Mouse (Mus musculus) hindbrain, embryonic 10.5 days (tissue): ENCODE data around the gene Htr7. TPM values are rescaled to one million over a fixed set of nuclear protein-coding genes. Genes with fewer than 3 reads are reported as not detected.
A peak's percentile ranks its signal among the peaks of the same experiment; 100 is the strongest.

Experiments
- DNase-seq: peaks from one replicate; pipeline ENCODE4 v3.0.0-alpha.2; 2017; ENCODE audit warnings: low spot score
- H3K27ac ChIP-seq: fragments of 300-500 bp; sonication (generic); 2 replicates; pipeline ENCODE4 v1.5.1; 2016; ENCODE audit warnings: mild to moderate bottlenecking, moderate library complexity
- H3K27me3 ChIP-seq: fragments of 300-500 bp; sonication (generic); 2 replicates; pipeline ENCODE4 v1.6.1; 2016; ENCODE audit warnings: mild to moderate bottlenecking; ENCODE audit not compliant: poor library complexity, insufficient read depth, severe bottlenecking
- H3K36me3 ChIP-seq: fragments of 300-500 bp; sonication (generic); 2 replicates; pipeline ENCODE4 v1.6.1; 2016; ENCODE audit warnings: mild to moderate bottlenecking, moderate library complexity
- H3K4me1 ChIP-seq: fragments of 300-500 bp; sonication (generic); replicated peaks from 2 replicates; pipeline ENCODE4 v1.6.1; 2016; ENCODE audit warnings: mild to moderate bottlenecking
- H3K4me3 ChIP-seq: fragments of 300-500 bp; sonication (generic); 2 replicates; pipeline ENCODE4 v1.5.1; 2016; ENCODE audit warnings: mild to moderate bottlenecking, moderate library complexity
- H3K9me3 ChIP-seq: fragments of 300-500 bp; sonication (generic); 2 replicates; pipeline ENCODE4 v1.6.1; 2016; ENCODE audit warnings: mild to moderate bottlenecking, moderate library complexity
- WGBS: fragments of 180-500 bp; shearing (Covaris S2); methylation state at CpG from one replicate; pipeline ENCODE4 v1.1.7; 2016; 5-methylcytosine and 5-hydroxymethylcytosine counted together
- polyA plus RNA-seq: library from polyadenylated mRNA; unstranded; fragments of >200 nt; fragmentation: Nextera tagmentation; extraction: Ambion mirVana; gene quantifications from 2 replicates; pipeline ENCODE4 v1.2.1, GENCODE M21; 2016

Htr7 gene
- polyA plus RNA-seq, 1 experiment from 2014 or later, result 0.81 TPM

DNA sequence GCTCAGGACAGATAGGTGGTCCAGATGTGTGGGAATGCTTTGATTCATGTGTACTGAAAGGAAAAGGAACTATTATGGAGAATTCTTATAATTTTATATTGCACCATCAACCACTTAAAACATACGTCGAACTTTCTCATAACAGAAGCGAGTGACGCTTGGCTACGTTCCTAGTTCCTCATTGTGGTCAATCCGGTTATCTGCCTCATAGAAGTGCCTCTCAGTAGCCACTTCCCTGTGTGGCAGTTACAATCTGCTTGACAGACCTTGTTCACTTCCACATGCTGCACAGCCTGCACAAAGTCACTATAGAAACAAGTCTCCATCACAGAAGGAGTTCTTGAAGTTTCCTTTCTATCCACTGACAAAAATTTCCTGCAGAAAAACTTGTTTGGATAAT lies 51.0 kb downstream of the Htr7 start:
- no peaks in the 10 kb centered on the region for H3K9me3 ChIP-seq
- WGBS, result 88% methylated on average over 6 of the region's 6 CpGs

GRCm38 (mm10) chr19:36004961-36005360 lies 52.3 kb downstream of the Htr7 start:
- no peak for DNase-seq
- Histone ChIP-seq H3K27me3 (no peaks in the 10 kb centered on the region), H3K4me1 (peaks cover 17% of the 10 kb centered on the region), H3K27ac (no peak overlapping the region), H3K9me3 (no peaks in the 10 kb centered on the region), H3K36me3 (no peaks in the 10 kb centered on the region), H3K4me3 (no peak overlapping the region)
- WGBS, result 55% methylated on average over 2 of the region's 2 CpGs

More for the DNA sequence above, 51.0 kb downstream of the Htr7 start:
- Histone ChIP-seq H3K27me3 (no peaks in the 10 kb centered on the region), H3K4me1 (peaks cover 13% of the 10 kb centered on the region), H3K27ac (no peak overlapping the region), H3K4me3 (no peak overlapping the region), H3K36me3 (no peaks in the 10 kb centered on the region)
- DNase-seq, result no peak

DNA sequence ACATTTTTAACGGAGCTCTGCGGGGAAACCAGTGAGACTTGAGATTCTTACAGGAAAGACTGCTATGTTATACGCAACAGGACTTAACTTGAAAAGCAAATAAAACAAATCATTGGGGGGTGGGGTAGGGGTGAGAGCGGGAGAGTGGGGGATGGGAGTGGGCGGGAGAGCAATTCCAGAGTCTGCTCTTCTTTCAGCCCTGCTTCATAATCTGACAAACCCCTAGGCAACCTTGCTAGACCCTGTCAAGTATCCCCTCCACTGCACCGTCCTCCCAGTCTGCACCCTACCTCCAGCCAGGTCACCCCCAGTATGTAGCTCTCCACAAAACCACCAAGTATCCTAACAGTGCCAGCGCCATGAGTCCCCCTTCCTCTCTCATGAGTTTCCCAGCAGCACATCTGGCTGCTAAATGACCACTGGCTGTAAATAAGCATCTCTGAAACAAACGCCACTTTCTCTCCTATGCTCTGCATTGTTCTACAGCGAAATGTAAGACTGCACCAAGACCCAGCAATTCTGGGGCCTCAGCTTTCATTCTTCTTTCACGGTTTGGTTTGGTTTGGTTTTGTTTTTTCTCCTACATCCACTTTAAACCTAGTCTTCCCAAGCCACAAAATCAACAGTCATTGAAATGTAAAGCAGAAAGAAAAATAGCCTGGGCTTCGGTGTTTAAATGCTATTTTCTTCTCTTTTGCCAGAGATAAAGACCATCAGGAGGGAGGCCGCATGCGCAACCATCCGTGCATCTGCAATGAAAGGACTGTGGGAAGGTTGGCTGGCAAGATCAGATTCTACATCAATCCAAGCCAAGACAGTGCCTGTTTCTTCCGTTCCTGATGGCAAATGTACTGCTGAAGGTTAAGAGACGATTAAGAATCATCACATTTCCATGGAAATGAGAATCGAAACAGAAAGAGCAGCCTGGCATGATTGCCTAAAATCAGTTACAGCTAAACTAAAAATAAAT lies 54.5 kb downstream of the Htr7 start:
- 39% methylated on average over 17 of the region's 17 CpGs for WGBS
- no peaks in the 10 kb centered on the region for H3K27me3 ChIP-seq
- DNase-seq, result peak; percentile 21
- no peak overlapping the region for H3K4me3 ChIP-seq
- H3K36me3 ChIP-seq, result no peaks in the 10 kb centered on the region
- H3K4me1 ChIP-seq, result peaks cover 17% of the 10 kb centered on the region
- H3K27ac ChIP-seq, result peak overlapping the region; percentile 76
- no peaks in the 10 kb centered on the region for H3K9me3 ChIP-seq

DNA sequence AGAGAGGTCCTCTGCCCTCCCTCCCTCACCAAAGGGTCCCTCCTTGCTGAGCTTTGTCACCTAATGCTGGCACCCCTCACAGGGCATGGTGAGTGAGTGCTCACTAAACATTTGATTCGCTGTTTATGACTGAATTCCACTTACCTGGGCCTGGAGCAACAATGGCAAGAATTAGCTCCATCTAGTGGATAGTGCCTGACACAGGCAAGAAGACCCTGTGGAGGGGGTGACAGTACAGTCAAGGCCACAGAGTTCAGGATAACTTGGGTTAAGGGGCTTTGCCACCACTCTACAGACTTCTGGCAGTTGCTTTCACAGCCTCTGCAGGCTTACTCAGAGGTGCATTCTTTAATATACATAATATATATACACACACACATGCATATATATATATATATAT lies 55.8 kb downstream of the Htr7 start:
- Histone ChIP-seq H3K36me3 (no peaks in the 10 kb centered on the region), H3K27ac (no peak overlapping the region), H3K4me1 (peaks cover 17% of the 10 kb centered on the region), H3K27me3 (no peaks in the 10 kb centered on the region), H3K9me3 (no peaks in the 10 kb centered on the region), H3K4me3 (no peak overlapping the region)
- WGBS, result 44% methylated on average over 1 of the region's 1 CpGs
- peak; percentile 9 for DNase-seq

DNA sequence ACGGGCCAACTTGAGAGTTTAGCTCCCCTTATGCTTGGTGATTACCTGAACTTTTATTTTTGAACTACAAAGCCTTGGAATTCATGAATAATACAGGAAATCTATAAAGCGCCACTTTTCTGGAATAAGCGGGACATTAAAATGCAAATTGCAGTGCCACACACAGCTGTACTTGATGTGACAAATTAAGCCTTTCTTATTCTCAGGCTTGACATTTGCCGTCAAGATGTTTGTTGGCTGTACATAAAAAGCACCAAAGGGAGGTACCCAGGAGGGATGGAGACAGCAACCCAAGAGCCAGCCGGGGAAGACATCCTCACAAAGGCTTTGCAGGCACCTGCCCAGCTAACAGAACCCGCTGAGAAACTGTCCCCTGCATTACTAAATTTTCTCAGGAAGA lies 56.4 kb downstream of the Htr7 start:
- no peaks in the 10 kb centered on the region for H3K27me3 ChIP-seq
- no peak overlapping the region for H3K27ac ChIP-seq
- no peak for DNase-seq
- 75% methylated on average over 6 of the region's 6 CpGs for WGBS
- H3K4me1 ChIP-seq, result peaks cover 17% of the 10 kb centered on the region
- H3K4me3 ChIP-seq, result no peak overlapping the region
- H3K36me3 ChIP-seq, result no peaks in the 10 kb centered on the region
- no peaks in the 10 kb centered on the region for H3K9me3 ChIP-seq

DNA sequence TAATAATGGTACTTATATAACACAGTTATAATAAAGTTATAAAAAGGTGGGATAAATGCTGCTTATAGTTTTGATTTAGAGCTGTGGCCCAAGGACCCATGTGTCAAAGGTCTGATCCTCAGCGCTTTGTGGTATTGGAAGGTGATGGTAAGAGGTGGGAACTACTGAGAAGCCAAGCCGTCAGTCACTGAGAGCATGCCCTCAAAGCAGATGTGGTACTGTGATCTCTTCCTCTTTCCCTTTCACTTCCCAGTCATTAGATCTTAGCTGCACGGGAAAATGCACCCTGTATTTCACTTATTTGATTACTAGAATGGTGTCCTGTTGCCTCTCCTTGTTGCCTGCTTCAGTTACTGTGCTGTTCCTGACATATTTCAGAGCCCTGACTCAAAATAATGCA lies 59.9 kb downstream of the Htr7 start:
- H3K4me1 ChIP-seq, result peaks cover 9% of the 10 kb centered on the region
- no peak overlapping the region for H3K27ac ChIP-seq
- no peaks in the 10 kb centered on the region for H3K36me3 ChIP-seq
- no peaks in the 10 kb centered on the region for H3K9me3 ChIP-seq
- H3K27me3 ChIP-seq, result no peaks in the 10 kb centered on the region
- 78% methylated on average over 3 of the region's 3 CpGs for WGBS
- no peak overlapping the region for H3K4me3 ChIP-seq
- no peak for DNase-seq

DNA sequence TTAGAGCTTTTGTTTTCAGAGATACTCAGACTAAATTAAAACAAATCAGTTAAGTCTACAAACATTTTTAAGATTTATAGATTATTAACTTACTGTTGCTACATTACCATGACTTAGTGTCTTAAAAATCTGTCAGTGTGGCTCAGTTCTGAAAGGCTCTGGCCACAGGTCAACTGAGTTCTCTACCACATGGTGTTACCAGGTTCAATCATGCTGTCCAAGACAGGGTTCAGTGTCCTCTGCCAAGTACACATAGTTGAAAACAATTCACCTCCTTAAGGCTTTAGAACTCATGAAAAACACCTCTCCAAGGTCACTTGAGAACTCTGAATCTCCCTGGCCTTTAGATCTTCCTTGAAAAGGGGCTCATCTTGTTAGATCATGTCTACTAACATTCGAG lies 69.8 kb downstream of the Htr7 start:
- no peak for DNase-seq
- H3K36me3 ChIP-seq, result no peaks in the 10 kb centered on the region
- H3K9me3 ChIP-seq, result no peaks in the 10 kb centered on the region
- WGBS, result 93% methylated on average over 1 of the region's 1 CpGs
- no peak overlapping the region for H3K27ac ChIP-seq
- no peak overlapping the region for H3K4me3 ChIP-seq
- H3K27me3 ChIP-seq, result no peaks in the 10 kb centered on the region
- no peaks in the 10 kb centered on the region for H3K4me1 ChIP-seq

DNA sequence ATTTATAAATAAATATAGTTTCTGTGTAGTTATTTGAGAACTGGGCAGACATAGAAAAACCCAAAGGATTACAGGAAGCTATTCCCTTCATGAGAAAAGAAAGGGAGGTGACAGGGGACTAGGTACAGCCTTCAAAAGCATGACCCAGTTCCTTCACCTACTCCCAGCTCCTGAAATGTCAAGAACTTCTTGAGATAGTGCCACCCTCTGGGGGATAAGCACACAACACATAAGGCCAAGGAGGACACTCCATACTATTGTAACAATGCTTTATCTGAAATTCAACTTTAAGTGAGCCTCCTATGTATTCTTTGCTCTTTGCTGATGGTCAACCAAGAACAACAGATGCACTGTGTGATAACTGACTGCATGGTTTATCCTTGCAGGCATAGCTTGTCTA lies 82.6 kb downstream of the Htr7 start:
- Histone ChIP-seq H3K27ac (no peak overlapping the region), H3K4me3 (no peak overlapping the region), H3K36me3 (no peaks in the 10 kb centered on the region), H3K4me1 (no peaks in the 10 kb centered on the region), H3K9me3 (no peaks in the 10 kb centered on the region), H3K27me3 (no peaks in the 10 kb centered on the region)
- DNase-seq, result no peak

- 87% methylated on average over 5 of the region's 5 CpGs for WGBS
- H3K9me3 ChIP-seq, result no peaks in the 10 kb centered on the region
- DNase-seq, result no peak
- no peaks in the 10 kb centered on the region for H3K4me1 ChIP-seq
- no peak overlapping the region for H3K4me3 ChIP-seq
- no peaks in the 10 kb centered on the region for H3K36me3 ChIP-seq
- no peaks in the 10 kb centered on the region for H3K27me3 ChIP-seq
- H3K27ac ChIP-seq, result no peak overlapping the region
Measured at GRCm38 (mm10) chr19:35957656-35958055, 99.7 kb downstream of the Htr7 start.

- 88% methylated on average over 13 of the region's 13 CpGs for WGBS
- no peaks in the 10 kb centered on the region for H3K36me3 ChIP-seq
- no peak for DNase-seq
- H3K9me3 ChIP-seq, result no peaks in the 10 kb centered on the region
- no peak overlapping the region for H3K27ac ChIP-seq
- no peaks in the 10 kb centered on the region for H3K4me1 ChIP-seq
- H3K27me3 ChIP-seq, result no peaks in the 10 kb centered on the region
- H3K4me3 ChIP-seq, result no peak overlapping the region
Measured at GRCm38 (mm10) chr19:35955698-35956097, 101.6 kb downstream of the Htr7 start.

DNA sequence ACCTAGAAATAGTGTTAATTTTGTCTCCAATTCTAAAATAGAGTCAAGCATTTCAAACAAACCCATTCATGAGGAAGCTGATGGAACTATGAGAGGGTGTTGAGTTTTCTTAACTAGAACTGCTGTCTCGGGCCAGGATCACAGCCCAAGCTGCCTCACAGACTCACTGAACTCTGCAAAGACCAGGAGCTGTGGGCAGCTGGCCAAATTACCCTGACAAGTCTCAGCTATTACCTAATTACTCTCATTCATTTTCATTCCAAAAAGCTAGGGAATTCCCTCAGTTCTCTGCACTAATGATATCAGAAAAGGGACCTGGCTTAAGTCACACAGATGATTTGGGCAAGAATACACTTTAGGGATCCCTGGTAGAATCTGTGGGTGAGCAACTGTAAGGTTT lies 107.4 kb downstream of the Htr7 start:
- no peaks in the 10 kb centered on the region for H3K27me3 ChIP-seq
- no peaks in the 10 kb centered on the region for H3K9me3 ChIP-seq
- no peak overlapping the region for H3K4me3 ChIP-seq
- H3K36me3 ChIP-seq, result no peaks in the 10 kb centered on the region
- DNase-seq, result no peak
- no peaks in the 10 kb centered on the region for H3K4me1 ChIP-seq
- no peak overlapping the region for H3K27ac ChIP-seq
- WGBS, result 73% methylated on average over 1 of the region's 1 CpGs

DNA sequence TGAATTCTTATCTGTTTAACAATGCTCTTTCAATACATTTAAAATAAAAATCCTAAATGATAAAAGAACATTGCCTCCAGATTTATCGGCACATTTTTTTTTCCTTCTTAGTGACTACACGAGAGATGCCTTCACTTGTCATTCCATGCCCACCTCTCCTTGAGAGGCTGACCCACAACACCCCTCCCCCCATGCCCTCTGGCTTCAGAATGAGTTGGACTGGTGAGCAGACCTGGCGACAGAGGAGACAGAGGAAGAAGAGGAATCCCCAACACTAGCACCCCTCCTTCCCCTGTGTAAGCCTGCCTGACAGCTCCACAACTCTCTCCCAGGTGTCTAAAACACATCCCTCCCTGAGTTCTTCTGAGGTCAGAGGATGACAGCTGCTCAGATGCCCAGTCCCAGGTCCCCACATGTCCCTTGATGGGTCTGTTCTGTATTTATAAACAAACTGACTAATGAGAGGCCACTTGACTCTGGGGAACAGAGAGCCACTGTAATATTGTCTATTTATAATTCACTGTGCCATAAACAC lies 132.3 kb downstream of the Htr7 start:
- Histone ChIP-seq H3K4me1 (peaks cover 3% of the 10 kb centered on the region; the same call in 1 of the 2 replicates), H3K36me3 (no peaks in the 10 kb centered on the region), H3K4me3 (no peak overlapping the region), H3K27me3 (no peaks in the 10 kb centered on the region), H3K9me3 (no peaks in the 10 kb centered on the region), H3K27ac (no peak overlapping the region)
- 65% methylated on average over 3 of the region's 3 CpGs for WGBS
- no peak for DNase-seq

DNA sequence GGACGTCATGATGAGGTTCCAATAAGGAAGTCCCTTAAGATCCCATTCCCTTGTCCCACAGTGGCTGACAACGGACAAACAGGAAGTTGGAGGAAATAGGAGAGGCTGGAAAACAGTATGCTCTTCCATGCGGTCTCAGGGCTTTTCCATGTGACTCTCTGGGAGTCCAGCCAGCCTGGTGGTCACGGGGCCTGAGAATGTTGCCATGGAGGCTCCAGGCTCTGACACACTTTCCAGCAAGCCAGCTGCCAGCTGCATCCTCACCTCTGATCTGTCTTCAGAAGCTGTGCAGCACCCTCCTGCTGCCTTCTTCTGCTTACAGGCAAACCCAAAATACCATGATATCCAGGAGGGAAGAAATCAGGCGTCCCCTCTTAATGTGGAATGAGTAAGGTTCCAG lies 132.9 kb downstream of the Htr7 start:
- no peaks in the 10 kb centered on the region for H3K9me3 ChIP-seq
- H3K27me3 ChIP-seq, result no peaks in the 10 kb centered on the region
- DNase-seq, result peak; percentile 5
- H3K4me3 ChIP-seq, result no peak overlapping the region
- H3K36me3 ChIP-seq, result no peaks in the 10 kb centered on the region
- H3K27ac ChIP-seq, result no peak overlapping the region
- WGBS, result 62% methylated on average over 5 of the region's 5 CpGs
- peaks cover 3% of the 10 kb centered on the region; the same call in 1 of the 2 replicates for H3K4me1 ChIP-seq
